Mouse (Mus musculus): ENCODE measurements around the gene Gtpbp1.

DNA sequence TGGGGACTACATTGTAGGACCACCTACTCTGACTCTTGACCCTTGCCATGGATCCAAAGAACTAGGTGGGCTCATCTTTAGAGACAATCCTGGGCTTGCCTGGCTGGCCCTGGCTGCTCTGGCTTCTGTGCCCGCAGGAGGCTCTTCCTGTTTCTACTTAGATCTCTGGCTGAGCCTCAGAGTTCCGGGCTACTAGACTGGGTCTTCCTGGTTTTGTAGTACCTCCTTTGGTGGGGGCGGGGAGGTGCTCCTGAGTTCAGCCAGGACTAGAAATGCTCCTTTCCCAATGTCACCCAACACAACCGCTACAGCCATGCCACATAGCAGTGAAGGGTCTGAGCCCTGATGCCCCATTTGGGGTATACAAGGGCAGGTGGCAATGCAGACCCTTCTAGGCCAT, 30.2 kb downstream of the Gtpbp1 start:
- TF ChIP-seq TCF12 (IDR thresholded peaks at IDR 0.05; ENCODE audit: insufficient read depth, poor library complexity, severe bottlenecking) = no peak
- no peak for TF ChIP-seq POLR2A (IDR thresholded peaks at IDR 0.05; ENCODE audit: insufficient read length, low read depth)
- TF ChIP-seq CEBPB (IDR thresholded peaks at IDR 0.05; ENCODE audit: insufficient read depth, poor library complexity, severe bottlenecking) = no peak
- TF ChIP-seq USF1 (IDR thresholded peaks at IDR 0.05; ENCODE audit: low read depth) = no peak
- no peak for TF ChIP-seq E2F4 (IDR thresholded peaks at IDR 0.05; ENCODE audit: insufficient read depth)
- no peak for TF ChIP-seq TCF3 (IDR thresholded peaks at IDR 0.05; ENCODE audit: insufficient read length, low read depth)
- no peak for TF ChIP-seq MYOD1 (IDR thresholded peaks at IDR 0.05; ENCODE audit: control insufficient read depth in 1 of 3, insufficient read length in 2 of 3, low read depth in 2 of 3)
- no peak for TF ChIP-seq MYOG (IDR thresholded peaks at IDR 0.05; ENCODE audit: control insufficient read depth in 1 of 3, insufficient read depth in 1 of 3, insufficient read length in 2 of 3, low read depth in 2 of 3)
- no peak for TF ChIP-seq MAX (IDR thresholded peaks at IDR 0.05; ENCODE audit: low read depth)
- no peak for TF ChIP-seq POLR2AphosphoS2 (IDR thresholded peaks at IDR 0.05; ENCODE audit: insufficient read length, low read depth)
